Mouse (Mus musculus): ENCODE measurements around the gene Patl1.
"Not testable (repeated sequence)": the region's sequence is repeated elsewhere in the genome, so short reads cannot be mapped to it uniquely, and the experiment has no call there.

Gene Patl1

DNA sequence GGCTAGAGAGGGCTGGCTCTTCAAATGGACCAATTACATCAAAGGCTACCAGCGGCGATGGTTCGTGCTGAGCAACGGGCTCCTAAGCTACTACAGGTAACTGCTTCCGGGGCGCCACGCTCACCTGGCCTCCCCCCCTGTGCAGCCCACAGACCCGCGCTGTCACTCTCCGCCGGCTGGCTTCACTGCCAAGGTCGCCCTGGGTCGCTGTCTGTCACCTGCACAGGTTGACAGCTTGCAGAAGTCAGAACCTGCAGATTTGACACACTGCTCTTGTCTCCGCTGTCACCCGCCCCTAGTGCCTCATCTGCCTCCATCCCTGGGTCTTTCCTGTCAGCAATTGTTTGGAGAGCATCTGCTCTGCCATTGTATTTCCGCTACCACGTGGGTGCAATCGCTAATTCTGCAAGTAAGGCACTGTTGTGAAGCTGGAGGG lies 54.0 kb downstream of the Patl1 start:
- DNase-seq (ENCODE audit: low spot score in 2 of 2) = peak; percentile 35 to 53

- no peak for DNase-seq (ENCODE audit: low spot score in 2 of 2)
These were observed 57.2 kb downstream of the Patl1 start for GRCm38 (mm10) chr19:11969155-11970050.

DNA sequence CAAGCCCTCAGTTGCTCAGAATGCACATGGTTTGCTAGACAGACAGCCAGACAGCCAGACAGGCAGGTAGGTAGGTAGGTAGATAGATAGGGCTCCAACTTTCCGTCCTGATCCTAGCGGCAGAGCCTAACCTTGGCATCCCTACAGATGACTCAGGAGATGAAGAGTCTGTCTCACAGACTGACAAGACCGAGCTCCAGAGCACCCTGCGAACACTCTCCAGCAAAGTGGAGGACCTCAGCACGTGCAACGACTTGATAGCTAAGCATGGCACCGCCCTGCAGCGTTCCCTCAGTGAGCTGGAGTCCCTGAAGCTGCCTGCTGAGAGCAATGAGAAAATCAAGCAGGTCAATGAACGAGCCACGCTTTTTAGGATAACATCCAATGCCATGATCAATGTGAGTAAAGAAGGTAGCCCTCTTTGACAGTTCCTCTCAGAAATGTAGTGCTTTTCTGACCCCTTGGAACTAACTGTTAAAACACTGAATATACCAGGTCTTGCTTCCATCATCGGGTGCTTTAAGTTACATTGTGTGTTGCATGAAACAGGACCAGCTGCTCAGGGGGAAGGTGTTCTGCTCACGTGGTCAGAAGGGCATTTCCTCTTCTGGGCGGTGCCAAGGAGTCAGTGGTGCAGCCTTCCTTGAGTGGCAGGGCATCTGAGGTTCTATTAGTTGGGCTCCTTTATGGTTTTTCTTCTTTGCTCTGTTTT lies 61.5 kb downstream of the Patl1 start:
- DNase-seq (ENCODE audit: low spot score in 2 of 2) = no peak

DNA sequence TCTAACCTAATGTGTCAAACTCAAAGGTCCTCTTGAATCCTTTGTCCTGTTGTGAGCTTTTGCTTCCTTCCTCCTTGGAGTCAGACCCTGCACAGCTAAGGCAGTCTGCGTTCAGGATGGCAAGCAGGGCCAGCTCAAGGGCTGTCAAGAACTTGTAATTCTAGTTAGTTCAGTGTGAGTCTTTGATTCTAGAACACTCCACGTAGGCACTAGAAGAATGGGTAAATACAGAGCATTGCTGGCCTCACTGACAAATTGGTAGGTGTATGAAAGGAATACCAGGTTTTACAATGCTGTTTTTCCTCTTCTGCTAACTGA lies 62.0 kb downstream of the Patl1 start:
- no peak for DNase-seq (ENCODE audit: low spot score in 2 of 2)

GRCm38 (mm10) chr19:11975683-11976082 lies 63.5 kb downstream of the Patl1 start:
- no peak for DNase-seq (ENCODE audit: low spot score in 2 of 2)

DNA sequence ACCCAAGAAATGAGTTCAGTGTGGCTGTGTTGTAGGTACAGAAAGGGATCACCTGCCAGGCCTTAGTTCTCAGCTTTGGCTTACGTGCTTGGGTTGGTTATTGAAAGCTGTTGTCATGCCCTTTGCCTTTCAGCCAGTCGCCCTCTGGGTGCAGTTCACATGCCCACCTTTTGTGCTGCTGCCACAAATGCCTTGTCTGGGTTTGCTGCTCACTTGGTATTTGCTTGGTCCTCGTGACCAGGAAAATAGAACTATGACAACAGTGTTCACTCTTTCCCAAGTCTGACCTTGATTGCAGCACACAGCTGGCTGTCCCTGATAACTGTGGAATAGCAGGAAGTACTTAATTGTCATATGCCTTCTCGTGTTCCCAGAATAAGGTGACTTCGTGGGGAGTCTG lies 65.2 kb downstream of the Patl1 start:
- no peak for DNase-seq (ENCODE audit: low spot score in 2 of 2)

GRCm38 (mm10) chr19:11980471-11980870 lies 68.3 kb downstream of the Patl1 start:
- DNase-seq (ENCODE audit: low spot score in 2 of 2) = no peak

GRCm38 (mm10) chr19:11984614-11985013 lies 72.4 kb downstream of the Patl1 start:
- not testable (repeated sequence) for DNase-seq (ENCODE audit: low spot score in 2 of 2)

GRCm38 (mm10) chr19:11987841-11988240 lies 75.6 kb downstream of the Patl1 start:
- DNase-seq (ENCODE audit: low spot score in 2 of 2) = no peak

DNA sequence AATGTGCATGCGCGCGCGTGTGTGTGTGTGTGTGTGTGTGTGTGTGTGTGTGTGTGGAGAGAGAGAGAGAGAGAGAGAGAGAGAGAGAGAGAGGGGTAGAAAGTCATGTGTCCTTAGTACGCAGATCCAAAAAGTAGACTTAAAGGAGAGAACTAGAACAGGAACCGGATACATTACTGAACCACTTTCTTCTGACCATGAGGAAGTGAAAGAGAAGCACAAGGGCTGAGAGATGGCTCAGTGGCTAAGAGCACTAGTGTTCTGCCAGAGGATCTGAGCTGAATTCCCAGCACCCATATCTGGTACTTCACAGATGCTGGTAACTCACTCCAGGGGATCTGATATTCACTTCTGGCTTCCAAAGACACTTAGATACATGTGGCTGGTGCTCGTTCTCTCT lies 77.1 kb downstream of the Patl1 start:
- no peak for DNase-seq (ENCODE audit: low spot score in 2 of 2)

DNA sequence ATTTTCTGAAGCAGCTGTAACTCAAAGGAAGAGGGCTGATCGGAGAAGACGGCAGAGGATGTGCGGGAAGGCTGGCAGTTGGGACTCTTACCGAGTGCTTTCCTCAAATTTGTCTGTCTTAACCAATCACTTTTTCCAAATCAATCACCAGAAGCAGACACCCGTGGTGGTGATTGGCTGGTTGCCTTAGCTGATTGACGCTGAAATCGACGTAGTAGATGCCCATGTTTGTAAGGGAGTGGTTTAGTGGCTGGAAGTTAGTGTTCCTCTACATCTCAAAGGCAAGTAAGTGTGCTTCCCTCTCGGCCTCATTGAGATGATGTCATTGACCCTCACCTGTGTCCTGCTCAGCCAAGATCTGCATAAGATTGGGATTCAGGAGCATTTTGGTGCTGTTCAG lies 79.8 kb downstream of the Patl1 start:
- no peak for DNase-seq (ENCODE audit: low spot score in 2 of 2)

- no peak for DNase-seq (ENCODE audit: low spot score in 2 of 2)
These were observed 80.3 kb downstream of the Patl1 start for GRCm38 (mm10) chr19:11992441-11993029.

Data from right cerebral cortex, adult 2 months (tissue).